Mouse (Mus musculus) hindbrain, embryonic 11.5 days (tissue): ENCODE measurements around the gene Togaram2. TPM values are rescaled to one million over a fixed set of nuclear protein-coding genes. Genes with fewer than 3 reads are reported as not detected.

Experiments
- ATAC-seq: fragments of 200-750 bp; cut with Nextera tagmentation; 2 replicates; pipeline ENCODE4 v1.8.0; 2017; ENCODE audit warnings: mild to moderate bottlenecking, moderate TSS enrichment, moderate library complexity; ENCODE audit not compliant: low FRiP score
- DNase-seq: peaks from one replicate; pipeline ENCODE4 v3.0.0-alpha.2; 2015; ENCODE audit warnings: low spot score
- H3K27ac ChIP-seq: fragments of 300-500 bp; sonication (generic); 2 replicates; pipeline ENCODE4 v1.5.1; 2014; ENCODE audit warnings: mild to moderate bottlenecking, low read depth, low read length
- H3K27me3 ChIP-seq: fragments of 300-500 bp; sonication (generic); 2 replicates; pipeline ENCODE4 v1.6.1; 2014; ENCODE audit warnings: mild to moderate bottlenecking, low read length, moderate library complexity, mixed read lengths; ENCODE audit not compliant: control insufficient read depth, insufficient read depth
- H3K36me3 ChIP-seq: fragments of 300-500 bp; sonication (generic); 2 replicates; pipeline ENCODE4 v1.6.1; 2014; ENCODE audit warnings: mild to moderate bottlenecking, low read length, moderate library complexity, mixed read lengths; ENCODE audit not compliant: control insufficient read depth, insufficient read depth
- H3K4me1 ChIP-seq: fragments of 300-500 bp; sonication (generic); replicated peaks from 2 replicates; pipeline ENCODE4 v1.6.1; 2014; ENCODE audit warnings: low read length, mixed read lengths; ENCODE audit not compliant: control insufficient read depth, insufficient read depth
- H3K4me2 ChIP-seq: fragments of 300-500 bp; sonication (generic); replicated peaks from 2 replicates; pipeline ENCODE4 v1.6.1; 2014; ENCODE audit warnings: mild to moderate bottlenecking, low read depth, low read length
- H3K4me3 ChIP-seq: fragments of 300-500 bp; sonication (generic); 2 replicates; pipeline ENCODE4 v1.5.1; 2014; ENCODE audit warnings: low read depth, low read length
- H3K9ac ChIP-seq: fragments of 300-500 bp; sonication (generic); 2 replicates; pipeline ENCODE4 v1.6.1; 2014; ENCODE audit warnings: low read depth, low read length
- H3K9me3 ChIP-seq: fragments of 300-500 bp; sonication (generic); 2 replicates; pipeline ENCODE4 v1.6.1; 2016; ENCODE audit warnings: low read length; ENCODE audit not compliant: control insufficient read depth
- WGBS: fragments of 180-500 bp; shearing (Covaris S2); extraction: QIAGEN DNeasy Blood & Tissue Kit; methylation state at CpG from one replicate; pipeline ENCODE4 v1.1.7; 2014; 5-methylcytosine and 5-hydroxymethylcytosine counted together
- polyA plus RNA-seq: library from polyadenylated mRNA; unstranded; fragments of >200 nt; fragmentation: Nextera tagmentation; extraction: Ambion mirVana; gene quantifications from 2 replicates; pipeline ENCODE4 v1.2.1, GENCODE M21; 2014

The Togaram2 gene
- polyA plus RNA-seq, 1 experiment from 2014 or later, result not detected

- H3K9ac ChIP-seq, result no peak overlapping the region
- no peak overlapping the region for H3K4me2 ChIP-seq
- no peak for ATAC-seq
- no peak overlapping the region for H3K27ac ChIP-seq
- 81% methylated on average over 5 of the region's 5 CpGs for WGBS
- H3K27me3 ChIP-seq, result no peaks in the 10 kb centered on the region
- no peaks in the 10 kb centered on the region for H3K36me3 ChIP-seq
- no peak overlapping the region for H3K4me3 ChIP-seq
- no peaks in the 10 kb centered on the region for H3K9me3 ChIP-seq
- no peak for DNase-seq
- no peaks in the 10 kb centered on the region for H3K4me1 ChIP-seq
Observed at GRCm38 (mm10) chr17:71689903-71690302, 16.8 kb downstream of the Togaram2 start.

- no peaks in the 10 kb centered on the region for H3K9me3 ChIP-seq
- H3K27me3 ChIP-seq, result no peaks in the 10 kb centered on the region
- no peak overlapping the region for H3K9ac ChIP-seq
- no peak for DNase-seq
- H3K36me3 ChIP-seq, result no peaks in the 10 kb centered on the region
- no peak overlapping the region for H3K4me2 ChIP-seq
- no peak for ATAC-seq
- WGBS, result 75% methylated on average over 11 of the region's 11 CpGs
- no peak overlapping the region for H3K27ac ChIP-seq
- no peaks in the 10 kb centered on the region for H3K4me1 ChIP-seq
- H3K4me3 ChIP-seq, result no peak overlapping the region
Observed at GRCm38 (mm10) chr17:71691361-71691875, 18.4 kb downstream of the Togaram2 start.

GRCm38 (mm10) chr17:71693313-71693712 is 20.3 kb downstream of the Togaram2 start:
- H3K4me2 ChIP-seq, result no peak overlapping the region
- H3K4me3 ChIP-seq, result no peak overlapping the region
- DNase-seq (peak; percentile 44), ATAC-seq (0 out of 2 replicates have a peak, but pooled peaks have one; percentile 33)
- no peak overlapping the region for H3K9ac ChIP-seq
- no peaks in the 10 kb centered on the region for H3K4me1 ChIP-seq
- no peaks in the 10 kb centered on the region for H3K9me3 ChIP-seq
- no peaks in the 10 kb centered on the region for H3K36me3 ChIP-seq
- no peaks in the 10 kb centered on the region for H3K27me3 ChIP-seq
- WGBS, result 38% methylated on average over 5 of the region's 5 CpGs
- H3K27ac ChIP-seq, result no peak overlapping the region

- H3K9ac ChIP-seq, result no peak overlapping the region
- H3K4me2 ChIP-seq, result no peak overlapping the region
- H3K4me3 ChIP-seq, result no peak overlapping the region
- H3K9me3 ChIP-seq, result no peaks in the 10 kb centered on the region
- DNase-seq (peak; percentile 54), ATAC-seq (no peak)
- H3K4me1 ChIP-seq, result no peaks in the 10 kb centered on the region
- no peaks in the 10 kb centered on the region for H3K27me3 ChIP-seq
- no peak overlapping the region for H3K27ac ChIP-seq
- 46% methylated on average over 8 of the region's 8 CpGs for WGBS
- no peaks in the 10 kb centered on the region for H3K36me3 ChIP-seq
Observed at GRCm38 (mm10) chr17:71693780-71694179, 20.7 kb downstream of the Togaram2 start.

GRCm38 (mm10) chr17:71695151-71695550 is 22.1 kb downstream of the Togaram2 start:
- H3K27ac ChIP-seq, result no peak overlapping the region
- no peak overlapping the region for H3K4me3 ChIP-seq
- no peak overlapping the region for H3K4me2 ChIP-seq
- no peaks in the 10 kb centered on the region for H3K9me3 ChIP-seq
- H3K27me3 ChIP-seq, result no peaks in the 10 kb centered on the region
- no peak overlapping the region for H3K9ac ChIP-seq
- no peak for DNase-seq
- ATAC-seq, result no peak
- WGBS, result 93% methylated on average over 8 of the region's 8 CpGs
- H3K4me1 ChIP-seq, result no peaks in the 10 kb centered on the region
- no peaks in the 10 kb centered on the region for H3K36me3 ChIP-seq

GRCm38 (mm10) chr17:71695716-71696315 is 22.8 kb downstream of the Togaram2 start:
- no peaks in the 10 kb centered on the region for H3K9me3 ChIP-seq
- H3K36me3 ChIP-seq, result no peaks in the 10 kb centered on the region
- no peak for ATAC-seq
- H3K27me3 ChIP-seq, result no peaks in the 10 kb centered on the region
- 87% methylated on average over 15 of the region's 15 CpGs for WGBS
- no peak for DNase-seq
- no peak overlapping the region for H3K9ac ChIP-seq
- H3K27ac ChIP-seq, result no peak overlapping the region
- H3K4me2 ChIP-seq, result no peak overlapping the region
- no peak overlapping the region for H3K4me3 ChIP-seq
- no peaks in the 10 kb centered on the region for H3K4me1 ChIP-seq

GRCm38 (mm10) chr17:71696396-71696795 is 23.3 kb downstream of the Togaram2 start:
- no peak overlapping the region for H3K27ac ChIP-seq
- ATAC-seq (no peak), DNase-seq (no peak)
- no peak overlapping the region for H3K4me2 ChIP-seq
- H3K9ac ChIP-seq, result no peak overlapping the region
- H3K4me1 ChIP-seq, result no peaks in the 10 kb centered on the region
- H3K9me3 ChIP-seq, result no peaks in the 10 kb centered on the region
- H3K4me3 ChIP-seq, result no peak overlapping the region
- H3K27me3 ChIP-seq, result no peaks in the 10 kb centered on the region
- 92% methylated on average over 5 of the region's 5 CpGs for WGBS
- H3K36me3 ChIP-seq, result no peaks in the 10 kb centered on the region

- Histone ChIP-seq H3K9ac (no peak overlapping the region), H3K4me3 (no peak overlapping the region), H3K27me3 (no peaks in the 10 kb centered on the region), H3K27ac (no peak overlapping the region), H3K9me3 (no peaks in the 10 kb centered on the region), H3K4me1 (no peaks in the 10 kb centered on the region), H3K4me2 (no peak overlapping the region), H3K36me3 (no peaks in the 10 kb centered on the region)
- DNase-seq (no peak), ATAC-seq (no peak)
- 79% methylated on average over 11 of the region's 11 CpGs for WGBS
Observed at GRCm38 (mm10) chr17:71697896-71698618, 25.0 kb downstream of the Togaram2 start.

GRCm38 (mm10) chr17:71698619-71698956 is 25.5 kb downstream of the Togaram2 start:
- DNase-seq (no peak), ATAC-seq (no peak)
- no peak overlapping the region for H3K9ac ChIP-seq
- no peaks in the 10 kb centered on the region for H3K27me3 ChIP-seq
- H3K9me3 ChIP-seq, result no peaks in the 10 kb centered on the region
- H3K4me3 ChIP-seq, result no peak overlapping the region
- H3K4me2 ChIP-seq, result no peak overlapping the region
- no peaks in the 10 kb centered on the region for H3K36me3 ChIP-seq
- WGBS, result 88% methylated on average over 11 of the region's 11 CpGs
- H3K4me1 ChIP-seq, result no peaks in the 10 kb centered on the region
- no peak overlapping the region for H3K27ac ChIP-seq
